Mouse (Mus musculus) A20 (cell line): Measurements from ENCODE around the gene Fam117a.

Source experiments
- DNase-seq: peaks from one replicate; pipeline ENCODE4 v3.0.0-alpha.2; 2011; ENCODE audit warnings: low read depth, low spot score

Fam117a gene

GRCm38 (mm10) chr11:95364388-95364787 is 27.6 kb downstream of the Fam117a start:
- DNase-seq, result no peak

- no peak for DNase-seq
These were observed 28.8 kb downstream of the Fam117a start for GRCm38 (mm10) chr11:95365596-95365995.

- no peak for DNase-seq
These were observed 29.6 kb downstream of the Fam117a start for GRCm38 (mm10) chr11:95366280-95366897.

- no peak for DNase-seq
These were observed 30.4 kb downstream of the Fam117a start for GRCm38 (mm10) chr11:95367011-95367735.

GRCm38 (mm10) chr11:95368231-95368823 is 31.5 kb downstream of the Fam117a start:
- no peak for DNase-seq

GRCm38 (mm10) chr11:95368871-95369270 is 32.1 kb downstream of the Fam117a start:
- no peak for DNase-seq

- DNase-seq, result no peak
These were observed 33.4 kb downstream of the Fam117a start for GRCm38 (mm10) chr11:95369964-95370890.

- DNase-seq, result no peak
These were observed 34.4 kb downstream of the Fam117a start for GRCm38 (mm10) chr11:95371182-95371581.

- no peak for DNase-seq
These were observed 42.1 kb downstream of the Fam117a start for GRCm38 (mm10) chr11:95378926-95379325.

- DNase-seq, result no peak
These were observed 42.7 kb downstream of the Fam117a start for GRCm38 (mm10) chr11:95379552-95379951.

GRCm38 (mm10) chr11:95380711-95381110 is 43.9 kb downstream of the Fam117a start:
- no peak for DNase-seq

- no peak for DNase-seq
These were observed 44.3 kb downstream of the Fam117a start for GRCm38 (mm10) chr11:95381146-95381545.

GRCm38 (mm10) chr11:95383331-95383986 is 46.6 kb downstream of the Fam117a start:
- peak; percentile 13 for DNase-seq

GRCm38 (mm10) chr11:95384004-95384318 is 47.1 kb downstream of the Fam117a start:
- no peak for DNase-seq

GRCm38 (mm10) chr11:95384319-95384972 is 47.6 kb downstream of the Fam117a start, which contains the start of gene Slc35b1:
TSS of gene Slc35b1 (plus strand) at chr11:95384692.
- DNase-seq, result peak; percentile 100

- DNase-seq, result no peak
These were observed 48.1 kb downstream of the Fam117a start for GRCm38 (mm10) chr11:95384973-95385320.

- DNase-seq, result no peak
These were observed 50.5 kb downstream of the Fam117a start for GRCm38 (mm10) chr11:95387354-95387753.

- no peak for DNase-seq
These were observed 52.2 kb downstream of the Fam117a start for GRCm38 (mm10) chr11:95389006-95389405.

GRCm38 (mm10) chr11:95390420-95390819 is 53.6 kb downstream of the Fam117a start:
- no peak for DNase-seq

- DNase-seq, result no peak
These were observed 54.4 kb downstream of the Fam117a start for GRCm38 (mm10) chr11:95391201-95391600.

GRCm38 (mm10) chr11:95391743-95392142 is 54.9 kb downstream of the Fam117a start:
- no peak for DNase-seq
